Mouse (Mus musculus) heart, embryonic 12.5 days (tissue): ENCODE data around the gene Pcnx. TPM values are rescaled to one million over a fixed set of nuclear protein-coding genes. Genes with fewer than 3 reads are reported as not detected.

Experiments
- ATAC-seq: fragments of 200-750 bp; cut with Nextera tagmentation; 2 replicates; pipeline ENCODE4 v1.8.0; 2017; ENCODE audit warnings: moderate TSS enrichment, moderate library complexity; ENCODE audit not compliant: insufficient number of reproducible peaks, low FRiP score
- H3K27ac ChIP-seq: fragments of 300-500 bp; sonication (generic); 2 replicates; pipeline ENCODE4 v1.5.1; 2016; ENCODE audit warnings: mild to moderate bottlenecking, moderate library complexity; ENCODE audit not compliant: poor library complexity, severe bottlenecking
- H3K27me3 ChIP-seq: fragments of 300-500 bp; sonication (generic); replicated peaks from 2 replicates; pipeline ENCODE4 v1.6.1; 2016; ENCODE audit warnings: mild to moderate bottlenecking, moderate library complexity
- H3K36me3 ChIP-seq: fragments of 300-500 bp; sonication (generic); 2 replicates; pipeline ENCODE4 v1.6.1; 2016; ENCODE audit warnings: mild to moderate bottlenecking, moderate library complexity
- H3K4me1 ChIP-seq: fragments of 300-500 bp; sonication (generic); replicated peaks from 2 replicates; pipeline ENCODE4 v1.6.1; 2016; ENCODE audit warnings: mild to moderate bottlenecking
- H3K4me2 ChIP-seq: fragments of 300-500 bp; sonication (generic); 2 replicates; pipeline ENCODE4 v1.6.1; 2016; ENCODE audit warnings: mild to moderate bottlenecking, moderate library complexity
- H3K4me3 ChIP-seq: fragments of 300-500 bp; sonication (generic); 2 replicates; pipeline ENCODE4 v1.5.1; 2016; ENCODE audit warnings: mild to moderate bottlenecking
- H3K9ac ChIP-seq: fragments of 300-500 bp; sonication (generic); 2 replicates; pipeline ENCODE4 v1.6.1; 2016; ENCODE audit warnings: mild to moderate bottlenecking, moderate library complexity
- H3K9me3 ChIP-seq: fragments of 300-500 bp; sonication (generic); replicated peaks from 2 replicates; pipeline ENCODE4 v1.6.1; 2016; ENCODE audit warnings: mild to moderate bottlenecking, moderate library complexity
- WGBS: fragments of 180-500 bp; shearing (Covaris S2); methylation state at CpG from one replicate; pipeline ENCODE4 v1.1.7; 2016; 5-methylcytosine and 5-hydroxymethylcytosine counted together
- polyA plus RNA-seq: library from polyadenylated mRNA; unstranded; fragments of >200 nt; fragmentation: Nextera tagmentation; extraction: Ambion mirVana; gene quantifications from 2 replicates; pipeline ENCODE4 v1.2.1, GENCODE M21; 2016

Pcnx gene
- polyA plus RNA-seq, 1 experiment from 2014 or later: 17.8 TPM

DNA sequence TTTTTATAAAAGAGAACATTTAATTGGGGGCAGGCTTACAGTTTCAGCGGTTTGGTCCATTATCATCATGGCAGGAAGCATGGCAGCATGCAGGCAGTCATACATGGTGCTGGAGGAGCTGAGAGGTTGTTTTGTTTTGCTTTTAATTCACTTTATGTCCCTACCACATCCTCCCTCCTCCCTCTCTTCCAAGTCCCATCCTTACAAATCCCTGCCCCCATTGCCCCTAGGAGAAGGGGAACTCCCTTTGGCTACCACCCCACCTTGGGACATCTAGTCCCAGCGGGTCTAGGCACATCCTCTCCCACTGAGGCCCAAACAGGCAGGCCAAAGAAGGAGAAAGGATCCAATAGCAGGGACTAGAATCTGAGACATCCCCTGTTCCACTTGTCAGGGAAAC, 44.6 kb downstream of the Pcnx start:
- Histone ChIP-seq H3K4me3 (no peak overlapping the region), H3K27ac (no peak overlapping the region), H3K27me3 (no peaks in the 10 kb centered on the region), H3K4me2 (no peak overlapping the region), H3K9ac (no peak overlapping the region), H3K4me1 (0 out of 2 replicates have a peak, but pooled peaks cover 8% of the 10 kb centered on the region), H3K9me3 (peaks cover 6% of the 10 kb centered on the region; the same call in 1 of the 2 replicates), H3K36me3 (peaks cover 22% of the 10 kb centered on the region)
- no peak for ATAC-seq
- 82% methylated on average over 2 of the region's 2 CpGs for WGBS

DNA sequence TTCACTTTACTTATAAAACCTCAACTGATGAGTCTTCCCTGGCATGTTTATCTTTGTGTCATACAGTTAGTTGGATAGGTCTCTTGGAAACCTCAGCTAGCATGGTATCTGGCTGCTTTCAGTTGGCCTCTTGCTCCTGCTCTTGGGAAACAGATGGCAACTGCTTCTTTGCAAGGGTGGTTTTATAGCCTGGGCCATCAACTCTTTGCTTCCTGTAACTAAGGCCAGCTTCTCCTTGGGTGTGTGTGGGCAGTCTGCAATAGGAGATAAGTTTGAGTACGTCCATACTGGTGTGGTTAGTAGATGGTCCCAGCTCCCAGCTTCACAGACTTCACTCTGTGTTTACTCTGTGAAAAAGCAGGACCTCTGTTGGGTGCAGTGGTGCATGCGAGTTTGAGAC, 46.0 kb downstream of the Pcnx start:
- Histone ChIP-seq H3K27me3 (no peaks in the 10 kb centered on the region), H3K4me1 (peaks cover 8% of the 10 kb centered on the region; the same call in 1 of the 2 replicates), H3K36me3 (peaks cover 22% of the 10 kb centered on the region), H3K4me3 (no peak overlapping the region), H3K9me3 (peaks cover 6% of the 10 kb centered on the region; the same call in 1 of the 2 replicates), H3K4me2 (no peak overlapping the region), H3K9ac (no peak overlapping the region), H3K27ac (no peak overlapping the region)
- WGBS: 71% methylated on average over 2 of the region's 2 CpGs
- no peak for ATAC-seq

DNA sequence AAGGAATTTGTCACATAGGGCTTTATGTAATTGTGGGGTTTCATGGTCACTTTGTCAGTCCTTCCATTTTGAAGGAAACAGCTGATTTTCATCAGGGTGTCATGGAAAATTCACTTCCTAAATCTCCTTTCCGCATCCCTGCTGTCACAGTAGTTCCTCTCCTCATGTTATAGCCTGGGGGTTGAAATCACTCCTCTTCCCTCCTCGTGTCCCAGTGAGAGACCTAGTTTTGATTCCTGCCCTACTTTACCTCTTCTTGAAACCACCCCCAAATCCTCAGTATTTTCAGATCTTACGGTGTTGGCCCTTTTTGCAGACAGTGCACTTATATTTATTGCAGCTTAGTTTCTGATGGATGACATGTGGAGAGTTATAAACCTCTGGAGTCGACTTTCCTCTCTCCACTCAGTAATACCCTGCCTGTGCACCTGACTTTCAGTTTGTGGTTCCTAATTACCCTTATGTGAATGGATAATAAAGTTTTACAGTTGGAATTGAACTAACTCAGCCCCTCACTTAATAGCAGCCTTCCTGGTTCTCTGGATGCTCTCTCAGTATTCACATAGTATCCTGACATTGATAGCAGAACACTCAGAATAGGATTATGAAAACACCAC, 48.0 kb downstream of the Pcnx start:
- Histone ChIP-seq H3K9me3 (peaks cover 6% of the 10 kb centered on the region; the same call in 1 of the 2 replicates), H3K27ac (no peak overlapping the region), H3K27me3 (no peaks in the 10 kb centered on the region), H3K4me2 (no peak overlapping the region), H3K4me3 (no peak overlapping the region), H3K9ac (no peak overlapping the region), H3K4me1 (peaks cover 4% of the 10 kb centered on the region; the same call in 1 of the 2 replicates), H3K36me3 (peaks cover 22% of the 10 kb centered on the region)
- no peak for ATAC-seq
- 76% methylated on average over 4 of the region's 4 CpGs for WGBS

DNA sequence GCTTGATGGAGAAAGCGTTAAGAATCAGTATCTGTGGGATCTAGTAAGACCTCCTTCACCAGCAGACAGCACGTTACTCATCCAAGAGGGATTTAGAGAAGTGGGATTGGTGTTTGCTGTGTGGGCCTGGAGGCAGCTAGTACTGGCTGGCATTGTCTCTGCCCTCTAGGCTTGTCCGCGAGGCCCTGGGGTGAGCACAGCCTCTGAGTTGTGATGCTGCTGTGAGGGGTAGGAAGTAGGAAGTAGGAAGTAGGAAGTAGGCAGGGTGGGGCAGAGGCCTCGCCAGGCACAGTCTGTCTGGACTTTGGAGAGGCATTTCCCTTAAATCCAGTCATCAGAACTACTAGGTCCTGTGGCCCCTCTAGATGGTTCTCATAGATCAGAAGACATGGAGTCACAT, 50.6 kb downstream of the Pcnx start:
- 74% methylated on average over 5 of the region's 5 CpGs for WGBS
- peaks cover 26% of the 10 kb centered on the region for H3K36me3 ChIP-seq
- H3K27me3 ChIP-seq: no peaks in the 10 kb centered on the region
- no peak overlapping the region for H3K27ac ChIP-seq
- no peak overlapping the region for H3K4me2 ChIP-seq
- peaks cover 4% of the 10 kb centered on the region; the same call in 1 of the 2 replicates for H3K4me1 ChIP-seq
- H3K9me3 ChIP-seq: peaks cover 6% of the 10 kb centered on the region; the same call in 1 of the 2 replicates
- H3K9ac ChIP-seq: no peak overlapping the region
- ATAC-seq: no peak
- H3K4me3 ChIP-seq: no peak overlapping the region

DNA sequence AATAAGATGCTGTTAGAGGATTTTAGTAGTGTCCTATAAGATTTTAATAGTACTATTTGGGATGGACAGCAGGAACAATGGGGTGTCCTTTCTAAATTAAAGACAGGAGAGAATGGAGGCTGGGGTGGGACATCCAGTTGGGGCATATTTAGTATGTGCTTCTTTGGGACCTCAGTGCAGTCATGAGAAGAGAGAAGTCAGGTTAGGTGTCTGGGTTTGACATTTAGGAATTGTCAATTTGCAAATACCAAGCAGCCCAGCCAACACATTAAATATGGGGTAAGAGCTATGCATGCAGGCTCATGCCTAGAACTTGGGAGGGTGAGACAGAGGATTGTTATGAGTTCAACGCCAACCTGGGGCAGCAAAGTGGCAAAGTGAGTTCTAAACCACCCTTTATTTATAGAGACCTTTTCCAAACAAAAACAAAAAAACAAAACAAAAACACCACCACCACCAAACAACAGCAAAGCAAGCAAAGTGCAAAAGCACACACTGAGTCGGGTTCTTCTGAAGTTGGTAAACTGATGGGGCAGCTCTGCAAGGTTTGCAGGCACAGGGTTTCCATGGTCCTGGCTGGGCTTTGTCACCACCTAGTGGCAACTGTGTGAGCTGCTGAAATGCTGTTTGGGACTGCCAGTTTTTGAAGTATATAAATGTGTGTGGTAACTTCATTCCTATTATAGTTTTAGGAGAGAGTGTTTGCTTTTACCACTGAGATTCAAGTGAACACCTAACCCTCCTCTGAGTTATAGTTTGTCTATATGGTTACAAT, 55.5 kb downstream of the Pcnx start:
- Histone ChIP-seq H3K4me2 (no peak overlapping the region), H3K4me1 (no peaks in the 10 kb centered on the region; the same call in 1 of the 2 replicates), H3K27me3 (no peaks in the 10 kb centered on the region), H3K36me3 (peaks cover 37% of the 10 kb centered on the region), H3K9me3 (no peaks in the 10 kb centered on the region), H3K9ac (no peak overlapping the region), H3K4me3 (no peak overlapping the region), H3K27ac (no peak overlapping the region)
- no peak for ATAC-seq
- WGBS: 48% methylated on average over 2 of the region's 2 CpGs

DNA sequence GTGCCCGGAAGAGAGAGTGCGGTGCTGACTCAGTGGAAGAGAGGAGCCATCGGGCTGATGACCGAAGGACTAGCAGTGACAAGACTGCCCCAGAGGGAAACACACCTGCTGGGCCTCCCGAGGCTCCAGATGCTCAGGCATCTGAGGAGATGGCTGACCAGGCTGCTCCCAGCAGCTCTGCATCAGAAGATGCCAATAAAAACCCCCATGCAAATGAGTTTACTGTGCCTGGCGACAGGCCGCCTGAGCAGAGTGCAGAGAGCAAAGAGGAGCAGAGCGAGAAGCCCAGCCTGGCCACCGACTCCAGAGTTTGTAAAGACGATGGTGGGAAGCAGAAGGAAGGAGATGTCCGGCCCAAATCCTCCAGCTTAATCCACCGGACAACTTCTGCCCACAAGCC, 58.5 kb downstream of the Pcnx start:
- ATAC-seq: no peak
- Histone ChIP-seq H3K27ac (no peak overlapping the region), H3K9ac (no peak overlapping the region), H3K36me3 (peaks cover 34% of the 10 kb centered on the region), H3K4me2 (no peak overlapping the region), H3K27me3 (no peaks in the 10 kb centered on the region), H3K4me1 (peaks cover 15% of the 10 kb centered on the region), H3K4me3 (no peak overlapping the region), H3K9me3 (no peaks in the 10 kb centered on the region)
- 89% methylated on average over 12 of the region's 12 CpGs for WGBS

DNA sequence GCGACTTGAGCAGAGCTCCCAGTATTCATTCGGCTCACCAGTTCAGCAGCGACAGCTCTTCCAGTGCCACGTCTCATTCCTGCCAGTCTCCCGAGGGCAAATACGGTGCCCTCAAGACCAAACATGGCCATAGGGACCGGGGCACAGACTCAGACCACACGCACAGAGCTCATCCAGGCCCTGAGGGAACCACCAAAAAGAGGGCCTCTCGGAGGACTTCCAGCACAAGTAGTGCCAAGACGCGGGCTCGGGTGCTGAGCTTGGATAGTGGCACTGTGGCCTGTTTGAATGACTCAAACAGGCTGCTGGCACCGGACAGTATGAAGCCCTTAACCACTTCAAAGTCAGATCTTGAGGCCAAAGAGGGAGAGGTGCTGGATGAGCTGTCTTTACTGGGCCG, 59.1 kb downstream of the Pcnx start:
- H3K27me3 ChIP-seq: no peaks in the 10 kb centered on the region
- H3K36me3 ChIP-seq: peaks cover 31% of the 10 kb centered on the region
- H3K4me3 ChIP-seq: no peak overlapping the region
- peaks cover 15% of the 10 kb centered on the region for H3K4me1 ChIP-seq
- ATAC-seq: no peak
- WGBS: 90% methylated on average over 14 of the region's 14 CpGs
- H3K4me2 ChIP-seq: no peak overlapping the region
- H3K27ac ChIP-seq: no peak overlapping the region
- H3K9ac ChIP-seq: no peak overlapping the region
- H3K9me3 ChIP-seq: no peaks in the 10 kb centered on the region

DNA sequence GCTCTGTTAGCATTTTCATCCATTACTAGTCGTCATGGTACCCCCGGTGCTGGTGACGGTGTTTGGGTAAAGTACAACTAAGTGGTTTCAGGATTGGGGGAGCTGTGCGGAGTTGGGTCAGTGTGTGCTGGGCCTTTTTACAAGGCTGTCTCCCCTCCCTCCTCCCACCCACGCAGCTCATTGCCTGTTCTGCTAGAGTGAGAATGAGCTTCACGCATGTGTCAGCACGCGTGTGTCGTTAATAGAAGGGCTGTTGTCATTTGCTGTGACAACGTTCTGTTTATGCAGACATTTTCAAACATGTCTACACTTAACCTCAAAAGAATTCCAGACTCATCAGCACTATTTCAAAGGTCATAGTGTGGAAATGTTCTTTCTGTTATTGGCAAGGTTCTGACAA, 60.2 kb downstream of the Pcnx start:
- 82% methylated on average over 10 of the region's 10 CpGs for WGBS
- no peak for ATAC-seq
- Histone ChIP-seq H3K4me2 (no peak overlapping the region), H3K4me3 (no peak overlapping the region), H3K27me3 (no peaks in the 10 kb centered on the region), H3K36me3 (peaks cover 29% of the 10 kb centered on the region), H3K9ac (no peak overlapping the region), H3K9me3 (no peaks in the 10 kb centered on the region), H3K4me1 (peaks cover 15% of the 10 kb centered on the region), H3K27ac (no peak overlapping the region)

DNA sequence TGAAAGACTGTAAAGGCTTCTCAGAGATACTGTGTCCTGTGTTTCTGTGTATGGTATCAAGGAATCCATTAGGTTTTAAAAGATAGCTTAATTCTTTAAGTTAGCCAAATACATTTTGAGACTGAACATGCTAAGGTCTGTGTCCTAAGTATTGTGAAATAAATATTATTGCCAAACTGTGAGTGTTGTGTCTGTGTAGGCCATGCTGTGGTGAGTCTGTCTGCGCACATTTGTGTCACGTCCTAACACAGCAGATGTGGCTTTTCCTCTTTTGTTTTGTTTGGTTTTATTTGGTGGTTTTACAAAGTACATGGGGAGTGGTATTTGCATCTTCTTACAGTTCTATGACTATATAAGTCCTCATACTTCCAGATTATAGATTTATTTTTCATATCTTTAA, 60.8 kb downstream of the Pcnx start:
- H3K27ac ChIP-seq: no peak overlapping the region
- no peaks in the 10 kb centered on the region for H3K9me3 ChIP-seq
- no peak overlapping the region for H3K4me2 ChIP-seq
- H3K4me3 ChIP-seq: no peak overlapping the region
- H3K4me1 ChIP-seq: peaks cover 15% of the 10 kb centered on the region
- H3K27me3 ChIP-seq: no peaks in the 10 kb centered on the region
- 90% methylated on average over 2 of the region's 2 CpGs for WGBS
- H3K9ac ChIP-seq: no peak overlapping the region
- ATAC-seq: no peak
- peaks cover 29% of the 10 kb centered on the region for H3K36me3 ChIP-seq

DNA sequence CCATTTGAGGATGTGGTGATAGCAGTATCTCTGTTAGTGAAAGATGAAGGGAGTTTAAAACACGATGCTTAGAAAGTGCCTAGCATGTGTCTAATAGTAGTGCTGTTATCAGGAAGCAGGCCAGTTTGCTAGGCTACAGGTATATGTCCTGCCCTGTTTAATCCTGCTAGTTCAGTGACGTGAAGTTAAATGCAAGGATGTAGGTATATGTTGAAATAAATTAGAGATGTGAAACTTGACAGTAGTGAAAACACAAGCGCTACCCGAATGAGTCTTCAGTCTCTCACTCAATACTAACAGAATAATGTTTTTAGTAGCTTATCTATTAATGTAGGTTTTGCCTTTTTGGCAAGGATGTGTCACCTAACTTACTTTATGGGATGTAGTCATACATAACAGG, 62.0 kb downstream of the Pcnx start:
- 64% methylated on average over 4 of the region's 4 CpGs for WGBS

DNA sequence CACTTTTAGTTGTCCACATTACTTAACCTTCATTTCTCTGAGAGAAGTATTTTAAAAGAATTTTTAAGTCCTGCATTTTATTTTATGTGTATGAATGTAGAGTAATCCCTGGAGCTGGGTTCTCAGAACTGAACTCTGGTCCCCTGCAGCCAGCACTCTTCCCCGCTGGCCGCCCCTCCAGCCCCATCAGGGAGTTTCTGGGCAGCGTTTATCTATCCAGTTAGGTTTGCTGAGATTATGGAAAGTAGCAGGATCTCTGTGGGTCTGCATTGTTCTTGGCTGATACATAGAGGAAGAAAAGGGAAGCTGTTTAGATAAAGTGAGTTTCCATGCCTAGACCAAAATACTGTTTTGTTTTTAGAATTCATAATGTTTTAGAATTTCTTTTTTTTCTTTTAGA, 63.0 kb downstream of the Pcnx start:
- 0 out of 2 replicates have a peak, but pooled peaks have one; percentile 42 for ATAC-seq
- H3K27me3 ChIP-seq: no peaks in the 10 kb centered on the region
- WGBS: 26% methylated on average over 3 of the region's 3 CpGs
- no peaks in the 10 kb centered on the region for H3K9me3 ChIP-seq
- H3K36me3 ChIP-seq: peaks cover 21% of the 10 kb centered on the region
- H3K9ac ChIP-seq: no peak overlapping the region
- peak overlapping the region; percentile 44 for H3K27ac ChIP-seq
- H3K4me2 ChIP-seq: no peak overlapping the region
- H3K4me1 ChIP-seq: peaks cover 27% of the 10 kb centered on the region
- H3K4me3 ChIP-seq: no peak overlapping the region

More for the DNA sequence above, 62.0 kb downstream of the Pcnx start:
- Histone ChIP-seq H3K27ac (no peak overlapping the region), H3K9ac (no peak overlapping the region), H3K4me2 (no peak overlapping the region), H3K9me3 (no peaks in the 10 kb centered on the region), H3K36me3 (peaks cover 29% of the 10 kb centered on the region), H3K4me1 (peaks cover 17% of the 10 kb centered on the region), H3K4me3 (no peak overlapping the region), H3K27me3 (no peaks in the 10 kb centered on the region)
- no peak for ATAC-seq
